Mouse (Mus musculus): Measurements from ENCODE around the gene Runx2. TPM values are rescaled to one million over a fixed set of nuclear protein-coding genes. Genes with fewer than 3 reads are reported as not detected.

Gene Runx2
- polyA plus RNA-seq, 1 experiment = 38.4 TPM

GRCm38 (mm10) chr17:44677782-44678181 is 136.8 kb downstream of the Runx2 start:
- no peak for TF ChIP-seq CTCF (IDR thresholded peaks at IDR 0.05; ENCODE audit: borderline replicate concordance, insufficient read depth, low read length)
- no peak for TF ChIP-seq POLR2A (IDR thresholded peaks at IDR 0.05; ENCODE audit: low read depth, low read length)
- no peak overlapping the region for H3K4me3 ChIP-seq (ENCODE audit: insufficient read depth, low read length)
- no peaks in the 10 kb centered on the region; the same call in 1 of the 2 replicates for H3K4me1 ChIP-seq (ENCODE audit: control insufficient read depth, insufficient read depth, low read length)
- peak overlapping the region; percentile 42 for H3K27ac ChIP-seq (ENCODE audit: insufficient read depth, low read length)

DNA sequence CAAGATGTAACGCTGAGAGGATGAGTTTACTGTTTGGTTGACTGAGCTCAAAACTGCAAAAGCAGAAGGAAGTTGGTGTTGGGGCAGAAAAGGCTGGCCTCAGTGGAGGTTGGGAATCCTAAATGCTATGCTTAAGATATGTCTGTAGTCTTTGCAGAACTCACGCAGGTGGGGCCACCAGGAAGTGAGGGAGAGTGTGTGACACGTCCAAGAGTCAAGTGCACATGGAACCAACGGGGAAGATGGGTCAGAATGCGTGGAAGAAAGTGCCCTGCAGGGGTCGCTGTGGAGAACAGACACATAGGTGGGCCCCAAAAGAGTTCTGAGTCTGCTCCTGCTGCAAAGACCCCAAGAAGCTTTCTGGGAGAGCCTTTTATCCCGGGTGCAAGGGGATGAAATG is 141.8 kb downstream of the Runx2 start:
- Histone ChIP-seq H3K27ac (ENCODE audit: insufficient read depth, low read length) (no peak overlapping the region), H3K4me1 (ENCODE audit: control insufficient read depth, insufficient read depth, low read length) (no peaks in the 10 kb centered on the region; the same call in none of the 2 replicates), H3K4me3 (ENCODE audit: insufficient read depth, low read length) (no peak overlapping the region)
- TF ChIP-seq POLR2A (IDR thresholded peaks at IDR 0.05; ENCODE audit: low read depth, low read length) (no peak), CTCF (IDR thresholded peaks at IDR 0.05; ENCODE audit: borderline replicate concordance, insufficient read depth, low read length) (0 out of 2 replicates have a peak, but pooled peaks have one; percentile 14)

GRCm38 (mm10) chr17:44671946-44672692 is 142.5 kb downstream of the Runx2 start:
- no peak overlapping the region for H3K4me3 ChIP-seq (ENCODE audit: insufficient read depth, low read length)
- H3K27ac ChIP-seq (ENCODE audit: insufficient read depth, low read length) = no peak overlapping the region
- peaks cover 2% of the 10 kb centered on the region for H3K4me1 ChIP-seq (ENCODE audit: control insufficient read depth, insufficient read depth, low read length)
- TF ChIP-seq POLR2A (IDR thresholded peaks at IDR 0.05; ENCODE audit: low read depth, low read length) = no peak
- no peak for TF ChIP-seq CTCF (IDR thresholded peaks at IDR 0.05; ENCODE audit: borderline replicate concordance, insufficient read depth, low read length)

DNA sequence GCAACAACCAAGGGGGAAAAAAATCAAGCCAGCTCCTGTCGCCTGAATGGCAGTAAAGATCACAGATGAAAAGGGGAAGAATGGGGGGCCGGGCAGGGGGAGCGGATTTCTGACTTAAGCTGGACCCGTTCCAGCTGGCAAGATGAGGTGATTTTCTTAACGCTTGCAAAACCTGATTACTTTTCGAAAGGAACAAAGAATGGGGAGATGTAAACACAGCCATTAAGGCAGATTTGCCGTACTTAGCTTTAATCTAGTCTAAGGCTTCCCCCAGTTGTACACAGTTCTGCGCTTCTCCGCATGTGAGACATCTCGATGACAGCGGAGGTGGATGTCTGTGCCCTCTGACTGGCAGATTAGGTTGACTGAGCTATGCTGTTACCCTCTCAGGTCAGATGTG is 144.6 kb downstream of the Runx2 start:
- TF ChIP-seq POLR2A (IDR thresholded peaks at IDR 0.05; ENCODE audit: low read depth, low read length) (no peak), CTCF (IDR thresholded peaks at IDR 0.05; ENCODE audit: borderline replicate concordance, insufficient read depth, low read length) (no peak)
- H3K4me3 ChIP-seq (ENCODE audit: insufficient read depth, low read length) = no peak overlapping the region
- H3K4me1 ChIP-seq (ENCODE audit: control insufficient read depth, insufficient read depth, low read length) = peaks cover 4% of the 10 kb centered on the region
- no peak overlapping the region for H3K27ac ChIP-seq (ENCODE audit: insufficient read depth, low read length)

- Histone ChIP-seq H3K27ac (ENCODE audit: insufficient read depth, low read length) (peak overlapping the region; percentile 74), H3K4me1 (ENCODE audit: control insufficient read depth, insufficient read depth, low read length) (peaks cover 6% of the 10 kb centered on the region), H3K4me3 (ENCODE audit: insufficient read depth, low read length) (no peak overlapping the region)
- TF ChIP-seq POLR2A (IDR thresholded peaks at IDR 0.05; ENCODE audit: low read depth, low read length) (no peak), CTCF (IDR thresholded peaks at IDR 0.05; ENCODE audit: borderline replicate concordance, insufficient read depth, low read length) (no peak)
Observed at GRCm38 (mm10) chr17:44667346-44667745, 147.3 kb downstream of the Runx2 start.

- Histone ChIP-seq H3K4me1 (ENCODE audit: control insufficient read depth, insufficient read depth, low read length) (peaks cover 6% of the 10 kb centered on the region), H3K27ac (ENCODE audit: insufficient read depth, low read length) (no peak overlapping the region), H3K4me3 (ENCODE audit: insufficient read depth, low read length) (no peak overlapping the region)
- TF ChIP-seq POLR2A (IDR thresholded peaks at IDR 0.05; ENCODE audit: low read depth, low read length) (no peak), CTCF (IDR thresholded peaks at IDR 0.05; ENCODE audit: borderline replicate concordance, insufficient read depth, low read length) (no peak)
Observed at GRCm38 (mm10) chr17:44663872-44664271, 150.7 kb downstream of the Runx2 start.

DNA sequence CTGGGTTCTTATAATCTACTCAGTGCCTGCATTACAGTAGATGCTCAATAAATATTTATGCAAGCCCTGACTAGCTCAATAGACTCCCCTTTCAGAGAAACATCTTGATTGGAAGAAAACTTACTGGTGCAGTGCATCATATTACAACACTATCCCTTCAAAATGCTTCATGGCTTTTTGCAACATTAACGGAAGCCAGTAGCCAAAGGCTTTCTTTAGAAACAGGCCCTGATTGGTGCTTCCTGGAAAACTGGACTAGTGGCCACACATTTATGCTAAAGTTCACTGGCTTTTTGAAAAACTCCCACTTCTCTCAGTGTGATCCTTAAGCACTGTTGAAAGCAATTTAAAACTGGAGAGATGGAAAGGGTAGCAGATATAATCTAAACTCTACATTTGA is 151.4 kb downstream of the Runx2 start:
- H3K4me3 ChIP-seq (ENCODE audit: insufficient read depth, low read length) = no peak overlapping the region
- H3K4me1 ChIP-seq (ENCODE audit: control insufficient read depth, insufficient read depth, low read length) = peaks cover 6% of the 10 kb centered on the region; the same call in 1 of the 2 replicates
- no peak for TF ChIP-seq POLR2A (IDR thresholded peaks at IDR 0.05; ENCODE audit: low read depth, low read length)
- H3K27ac ChIP-seq (ENCODE audit: insufficient read depth, low read length) = no peak overlapping the region

GRCm38 (mm10) chr17:44662080-44662706 is 152.4 kb downstream of the Runx2 start:
- H3K4me1 ChIP-seq (ENCODE audit: control insufficient read depth, insufficient read depth, low read length) = peaks cover 4% of the 10 kb centered on the region; the same call in 1 of the 2 replicates
- H3K27ac ChIP-seq (ENCODE audit: insufficient read depth, low read length) = no peak overlapping the region
- no peak overlapping the region for H3K4me3 ChIP-seq (ENCODE audit: insufficient read depth, low read length)
- TF ChIP-seq CTCF (IDR thresholded peaks at IDR 0.05; ENCODE audit: borderline replicate concordance, insufficient read depth, low read length) = no peak
- TF ChIP-seq POLR2A (IDR thresholded peaks at IDR 0.05; ENCODE audit: low read depth, low read length) = no peak

- Histone ChIP-seq H3K4me3 (ENCODE audit: insufficient read depth, low read length) (no peak overlapping the region), H3K27ac (ENCODE audit: insufficient read depth, low read length) (peak overlapping the region; percentile 82), H3K4me1 (ENCODE audit: control insufficient read depth, insufficient read depth, low read length) (peaks cover 1% of the 10 kb centered on the region; the same call in 1 of the 2 replicates)
- TF ChIP-seq CTCF (IDR thresholded peaks at IDR 0.05; ENCODE audit: borderline replicate concordance, insufficient read depth, low read length) = no peak
- no peak for TF ChIP-seq POLR2A (IDR thresholded peaks at IDR 0.05; ENCODE audit: low read depth, low read length)
Observed at GRCm38 (mm10) chr17:44660121-44660806, 154.3 kb downstream of the Runx2 start.

All from embryonic fibroblast, embryonic 13.5 days (primary cell).